ENCODE assay signal across 1 mouse cellular context in the genomic region with DNA sequence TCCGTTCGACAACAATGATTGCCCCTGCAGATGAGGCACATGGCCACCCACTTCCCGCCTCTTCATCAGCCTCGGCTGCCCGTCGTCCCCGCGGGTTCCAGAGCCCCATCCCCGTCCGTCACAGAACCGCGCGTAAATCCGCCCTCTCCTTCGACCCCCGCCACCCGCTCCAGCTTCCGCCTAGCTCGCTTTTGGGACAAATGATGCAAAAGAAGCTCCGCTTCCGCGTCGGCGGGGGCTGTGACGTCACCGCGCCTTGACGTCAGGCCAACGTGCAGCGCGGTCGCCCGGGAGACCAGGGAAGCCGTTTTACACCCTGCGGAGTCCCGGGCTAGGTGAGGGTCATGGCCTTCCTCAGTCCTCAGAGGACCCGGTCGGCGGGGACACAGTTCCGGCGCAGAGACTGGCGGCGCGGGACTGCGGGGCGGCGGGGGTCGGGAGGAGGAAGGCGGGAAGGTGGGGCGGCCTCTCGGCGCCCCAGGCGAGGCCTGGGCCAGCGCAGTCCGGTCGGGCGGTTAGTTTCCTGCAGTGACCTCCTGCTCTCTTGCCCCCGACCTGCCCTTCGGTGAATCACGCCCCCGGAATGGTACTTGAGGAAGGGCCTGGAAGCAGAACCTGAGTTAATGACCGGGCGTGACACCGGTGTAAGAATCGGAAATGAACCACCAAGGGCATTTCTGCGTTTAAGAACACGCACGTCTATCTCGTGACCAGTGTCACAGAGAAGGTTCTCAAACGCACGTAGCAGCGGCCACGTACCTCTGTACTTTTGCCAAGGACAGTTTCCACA.
TF ChIP-seq lines count a peak whose summit lies in the region.

Gene Lekr1, plus strand, starts transcription at position 252 of the 790 bp plus-strand sequence.

TF ChIP-seq in MEL, 35 proteins besides CTCF, POLR2A, EP300 and RAD21 (continued from another document):
- TF ChIP-seq MEF2A (IDR thresholded peaks at IDR 0.05; ENCODE audit: extremely low read depth, insufficient replicate concordance, low read depth, low read length, poor library complexity, severe bottlenecking), result no peak
- no peak for TF ChIP-seq JUND (IDR thresholded peaks at IDR 0.05; ENCODE audit: low read depth, low read length)
- peak; percentile 82 for TF ChIP-seq HCFC1 (IDR thresholded peaks at IDR 0.05; ENCODE audit: low read depth, low read length)
- no peak for TF ChIP-seq TAL1 (IDR thresholded peaks at IDR 0.05; ENCODE audit: low read length)
- TF ChIP-seq NRF1 (IDR thresholded peaks at IDR 0.05; ENCODE audit: insufficient read depth, low read depth, low read length, poor library complexity, severe bottlenecking), result no peak
- peak; percentile 69 for TF ChIP-seq MAX (IDR thresholded peaks at IDR 0.05; ENCODE audit: low read length)
- no peak for TF ChIP-seq SMC3 (IDR thresholded peaks at IDR 0.05; ENCODE audit: low read depth, low read length)
